Comparison of ENCODE assay signal across 8 mouse cellular contexts in the genomic region with DNA sequence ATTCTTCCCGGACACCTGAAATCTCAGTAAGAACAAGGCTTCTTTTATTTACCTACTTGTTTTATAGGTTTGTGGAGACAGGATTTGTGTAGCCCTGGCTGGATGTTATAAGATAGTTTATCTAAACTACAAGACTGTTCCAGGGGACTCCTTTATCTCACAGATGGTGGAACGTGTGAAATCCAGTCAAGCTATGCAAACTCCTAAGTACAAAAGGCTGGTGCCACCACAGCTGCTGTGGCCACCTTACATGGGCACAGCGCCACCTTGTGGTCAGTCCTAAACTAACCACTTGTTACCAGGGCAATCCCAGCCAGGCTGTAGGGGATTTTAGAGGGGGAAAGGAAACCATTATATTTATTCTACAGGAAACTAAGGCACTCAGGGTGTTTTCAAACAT. TPM values are rescaled to one million over a fixed set of nuclear protein-coding genes. Genes with fewer than 3 reads are reported as not detected.
DNase-seq lines count a peak whose midpoint lies in the region; ATAC-seq and TF ChIP-seq lines count a peak whose summit lies in the region.

No protein-coding gene starts in this region.

- H3K36me3 ChIP-seq in kidney, postnatal 0 days (ENCODE audit: insufficient read depth, low read length) = peaks cover 31% of the 10 kb centered on the region
- H3K36me3 ChIP-seq in thymus, adult 2 months (ENCODE audit: control insufficient read depth, insufficient read depth, low read length) = peaks cover 25% of the 10 kb centered on the region

- peaks cover 8% of the 10 kb centered on the region; the same call in 1 of the 2 replicates for H3K4me1 ChIP-seq in kidney, postnatal 0 days (replicated peaks; ENCODE audit: insufficient read depth, low read length)
- no peaks in the 10 kb centered on the region for H3K4me1 ChIP-seq in lung, adult 2 months (ENCODE audit: control insufficient read depth, insufficient read depth, low read length)
- peaks cover 3% of the 10 kb centered on the region; the same call in 1 of the 2 replicates for H3K4me1 ChIP-seq in thymus, adult 2 months (replicated peaks; ENCODE audit: control insufficient read depth, insufficient read depth, low read length)

- H3K4me3 ChIP-seq in kidney, postnatal 0 days (replicated peaks; ENCODE audit: low read depth, low read length) = no peak overlapping the region
- no peak overlapping the region for H3K4me3 ChIP-seq in lung, adult 2 months (replicated peaks; ENCODE audit: extremely low read depth, low read depth, low read length)
- H3K4me3 ChIP-seq in thymus, adult 2 months (ENCODE audit: control insufficient read depth, insufficient read depth, low read length) = no peak overlapping the region

- H3K4me2 ChIP-seq in kidney, postnatal 0 days (ENCODE audit: low read length) = no peak overlapping the region

- no peaks in the 10 kb centered on the region for H3K27me3 ChIP-seq in kidney, postnatal 0 days (ENCODE audit: insufficient read depth, low read length)
- H3K27me3 ChIP-seq in thymus, adult 2 months (ENCODE audit: control insufficient read depth, insufficient read depth, low read length) = no peaks in the 10 kb centered on the region

- TF ChIP-seq CTCF in kidney, postnatal 0 days (IDR thresholded peaks at IDR 0.05; ENCODE audit: low read depth) = peak; percentile 95
- peak; percentile 96 for TF ChIP-seq CTCF in lung, adult 2 months (IDR thresholded peaks at IDR 0.05; ENCODE audit: insufficient read depth, low read length)
- peak; percentile 79; the same call in 1 of the 2 replicates for TF ChIP-seq CTCF in thymus, adult 2 months (IDR thresholded peaks at IDR 0.05; ENCODE audit: borderline replicate concordance, control insufficient read depth, extremely low read depth, insufficient read depth, low read length, poor library complexity)

- ATAC-seq in common myeloid progenitor, adult 5-6 weeks (replicated peaks; ENCODE audit: low read depth, poor library complexity, severe bottlenecking) = peak; percentile 66
- no peak; the same call in 1 of the 2 replicates for ATAC-seq in kidney, postnatal 0 days (replicated peaks; ENCODE audit: low FRiP score, low read depth)

- H3K9ac ChIP-seq in kidney, postnatal 0 days (ENCODE audit: low read depth, low read length) = no peak overlapping the region

- no peaks in the 10 kb centered on the region for H3K9me3 ChIP-seq in kidney, postnatal 0 days (replicated peaks; ENCODE audit: low read length)

- 28% methylated on average over 3 of the region's 3 CpGs for WGBS in kidney, postnatal 0 days
- WGBS in lung, adult 2 months = 21% methylated on average over 3 of the region's 3 CpGs
- WGBS in thymus, adult 2 months = 36% methylated on average over 3 of the region's 3 CpGs

- H3K27ac ChIP-seq in kidney, postnatal 0 days = no peak overlapping the region
- no peak overlapping the region for H3K27ac ChIP-seq in thymus, adult 2 months (ENCODE audit: control insufficient read depth, insufficient read depth, low read length)

- DNase-seq in B cell, adult 2 months = peak; percentile 85 to 86
- peak; percentile 93 for DNase-seq in ZHBTc4 (ENCODE audit: low read depth, low spot score)
- peak; percentile 54 for DNase-seq in gastrocnemius, postnatal 25 days
- DNase-seq in kidney, postnatal 0 days (ENCODE audit: low spot score) = peak; percentile 90
- DNase-seq in lung, adult 2 months = peak; percentile 69
- DNase-seq in ovary, postnatal 10 days (ENCODE audit: low spot score) = peak; percentile 57
- DNase-seq in thymus, adult 2 months = peak; percentile 77

- TF ChIP-seq POLR2A in lung, adult 2 months (IDR thresholded peaks at IDR 0.05; ENCODE audit: borderline replicate concordance, extremely low read depth, low read depth, low read length) = no peak
- TF ChIP-seq POLR2A in thymus, adult 2 months (IDR thresholded peaks at IDR 0.05; ENCODE audit: control insufficient read depth, extremely low read depth, insufficient read depth, low read length, poor library complexity) = no peak

RNA-seq across cellular contexts. Expression of gene Tmem258, which starts 5.1 kb away (rescaled TPM):
- total RNA-seq in common myeloid progenitor, adult 5-6 weeks (2017) = 171 and 202 TPM in 2 replicates
- total RNA-seq in gastrocnemius, postnatal 25 days (2021) = 10 to 100 TPM; 81.8 to 94.5 TPM
- polyA plus RNA-seq in kidney, postnatal 0 days (2015; fragmentation: Nextera tagmentation; extraction: Ambion mirVana) = 427 and 460 TPM in 2 replicates
- 70.0 and 74.4 TPM in 2 replicates for polyA plus RNA-seq in lung, adult 2 months (2012; rRNA removed)
- 159 and 189 TPM in 2 replicates for polyA plus RNA-seq in thymus, adult 2 months (2012; rRNA removed)

RNA-seq across cellular contexts. Expression of gene Fen1, which starts 5.2 kb away (rescaled TPM):
- total RNA-seq in common myeloid progenitor, adult 5-6 weeks (2017) = 113 and 118 TPM in 2 replicates
- 1 to 10 TPM; 2.9 to 3.7 TPM for total RNA-seq in gastrocnemius, postnatal 25 days (2021)
- polyA plus RNA-seq in kidney, postnatal 0 days (2015; fragmentation: Nextera tagmentation; extraction: Ambion mirVana) = 46.6 and 56.1 TPM in 2 replicates
- 4.8 and 6.6 TPM in 2 replicates for polyA plus RNA-seq in lung, adult 2 months (2012; rRNA removed)
- 43.8 and 57.8 TPM in 2 replicates for polyA plus RNA-seq in thymus, adult 2 months (2012; rRNA removed)

RNA-seq across cellular contexts. Expression of gene Fads1, which starts 16.0 kb away (rescaled TPM):
- total RNA-seq in common myeloid progenitor, adult 5-6 weeks (2017) = 20.5 and 32.9 TPM in 2 replicates
- 1 to 10 TPM; 6.9 to 8.2 TPM for total RNA-seq in gastrocnemius, postnatal 25 days (2021)
- 54.6 and 63.9 TPM in 2 replicates for polyA plus RNA-seq in kidney, postnatal 0 days (2015; fragmentation: Nextera tagmentation; extraction: Ambion mirVana)
- 80.2 and 117 TPM in 2 replicates for polyA plus RNA-seq in lung, adult 2 months (2012; rRNA removed)
- polyA plus RNA-seq in thymus, adult 2 months (2012; rRNA removed) = 50.2 and 51.4 TPM in 2 replicates

RNA-seq across cellular contexts. Expression of gene Myrf, which starts 41.8 kb away (rescaled TPM):
- 0.05 TPM in 1 of 2 replicates, not detected in the other for total RNA-seq in common myeloid progenitor, adult 5-6 weeks (2017)
- total RNA-seq in gastrocnemius, postnatal 25 days (2021) = not detected
- polyA plus RNA-seq in kidney, postnatal 0 days (2015; fragmentation: Nextera tagmentation; extraction: Ambion mirVana) = 1.2 and 1.5 TPM in 2 replicates
- polyA plus RNA-seq in lung, adult 2 months (2012; rRNA removed) = 54.8 and 62.8 TPM in 2 replicates
- 2.7 and 4.9 TPM in 2 replicates for polyA plus RNA-seq in thymus, adult 2 months (2012; rRNA removed)
